In the genomic region with DNA sequence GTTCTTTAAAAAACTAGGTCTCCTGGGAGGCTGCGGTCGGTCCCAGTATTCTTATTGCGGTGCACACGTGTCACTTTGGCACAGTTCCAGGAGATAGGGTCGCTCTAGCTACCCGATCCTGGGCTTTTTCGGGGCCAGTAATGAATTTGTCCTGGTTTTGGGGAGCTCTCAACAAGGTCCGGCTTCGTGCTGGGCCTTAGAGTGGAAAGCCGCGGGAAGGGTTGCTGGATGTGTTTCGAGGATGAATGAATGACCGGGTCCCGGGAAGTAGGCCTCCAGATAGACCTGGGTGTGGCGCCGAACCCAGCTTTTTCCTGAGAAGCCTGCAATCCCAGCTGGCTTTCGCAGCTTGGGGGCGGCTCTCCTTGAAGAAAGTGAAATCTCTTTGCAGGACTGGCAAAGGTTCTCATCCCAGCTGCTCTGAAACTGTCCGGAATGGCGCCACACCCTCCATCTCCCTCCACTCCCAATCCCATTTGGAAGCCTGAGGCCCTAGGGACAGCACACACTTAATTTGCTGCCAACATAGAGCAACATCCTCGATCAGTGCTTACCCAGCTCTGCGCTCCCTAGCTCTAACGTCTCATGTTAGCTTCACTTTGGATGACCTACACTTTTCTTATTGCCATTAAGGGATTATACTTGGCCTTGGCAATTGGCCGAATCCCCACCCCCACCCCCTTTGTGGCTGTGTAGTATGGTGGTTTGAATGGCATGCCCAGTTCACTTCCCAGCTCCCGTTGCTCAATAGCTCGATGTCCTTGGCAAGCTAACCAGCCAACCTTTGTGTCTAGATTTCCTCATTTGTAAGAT, we compare ENCODE assay signal across 8 mouse cellular contexts. TPM values are rescaled to one million over a fixed set of nuclear protein-coding genes. Genes with fewer than 3 reads are reported as not detected.
DNase-seq lines count a peak whose midpoint lies in the region; ATAC-seq and TF ChIP-seq lines count a peak whose summit lies in the region.

No protein-coding gene starts in this region.

- H3K4me2 ChIP-seq in hindbrain, embryonic 13.5 days = peak overlapping the region; percentile 97
- H3K4me2 ChIP-seq in midbrain, embryonic 16.5 days (ENCODE audit: low read length) = peak overlapping the region; percentile 65

- H3K4me3 ChIP-seq in cerebellum, adult 2 months (replicated peaks; ENCODE audit: insufficient read depth, low read depth, low read length) = peak overlapping the region; percentile 90
- peak overlapping the region; percentile 97 for H3K4me3 ChIP-seq in hindbrain, embryonic 13.5 days
- H3K4me3 ChIP-seq in liver, adult 2 months (ENCODE audit: insufficient read depth, low read depth, low read length) = peak overlapping the region; percentile 79
- H3K4me3 ChIP-seq in midbrain, embryonic 16.5 days (ENCODE audit: low read depth, low read length) = peak overlapping the region; percentile 100

- TF ChIP-seq POLR2A in cerebellum, adult 2 months (IDR thresholded peaks at IDR 0.05; ENCODE audit: borderline replicate concordance, insufficient read depth, low read length) = no peak
- no peak for TF ChIP-seq POLR2A in liver, adult 2 months (IDR thresholded peaks at IDR 0.05; ENCODE audit: extremely low read depth, insufficient read depth, low read length)

- no peak overlapping the region for H3K27ac ChIP-seq in cerebellum, adult 2 months (ENCODE audit: insufficient read depth, low read length)
- peak overlapping the region; percentile 73 for H3K27ac ChIP-seq in hindbrain, embryonic 13.5 days
- peak overlapping the region; percentile 62 for H3K27ac ChIP-seq in liver, adult 2 months (replicated peaks; ENCODE audit: insufficient read depth, low read depth, low read length)
- H3K27ac ChIP-seq in midbrain, embryonic 16.5 days (ENCODE audit: low read length) = peak overlapping the region; percentile 69; the same call in 1 of the 2 replicates

- no peaks in the 10 kb centered on the region for H3K27me3 ChIP-seq in cerebellum, adult 2 months (ENCODE audit: control insufficient read depth, insufficient read depth, low read length)
- no peaks in the 10 kb centered on the region for H3K27me3 ChIP-seq in hindbrain, embryonic 13.5 days
- no peaks in the 10 kb centered on the region for H3K27me3 ChIP-seq in liver, adult 2 months (ENCODE audit: control insufficient read depth, insufficient read depth, low read length)
- H3K27me3 ChIP-seq in midbrain, embryonic 16.5 days (ENCODE audit: control insufficient read depth, insufficient read depth, low read depth, low read length) = no peaks in the 10 kb centered on the region

- TF ChIP-seq CTCF in cerebellum, adult 2 months (IDR thresholded peaks at IDR 0.05; ENCODE audit: borderline replicate concordance, insufficient read depth, low read depth, low read length) = no peak
- no peak for TF ChIP-seq CTCF in liver, adult 2 months (IDR thresholded peaks at IDR 0.05; ENCODE audit: low read depth, low read length)

- peaks cover 9% of the 10 kb centered on the region for H3K4me1 ChIP-seq in cerebellum, adult 2 months (ENCODE audit: control insufficient read depth, insufficient read depth, low read length)
- H3K4me1 ChIP-seq in hindbrain, embryonic 13.5 days (replicated peaks) = peaks cover 17% of the 10 kb centered on the region
- H3K4me1 ChIP-seq in liver, adult 2 months (ENCODE audit: control insufficient read depth, insufficient read depth, low read length) = peaks cover 6% of the 10 kb centered on the region; the same call in 1 of the 2 replicates
- peaks cover 6% of the 10 kb centered on the region for H3K4me1 ChIP-seq in midbrain, embryonic 16.5 days (ENCODE audit: control insufficient read depth, insufficient read depth, low read length)

- WGBS in cerebellum, adult 2 months = 4% methylated on average over 26 of the region's 26 CpGs
- WGBS in hindbrain, embryonic 13.5 days = 11% methylated on average over 26 of the region's 26 CpGs
- WGBS in liver, adult 2 months = 2% methylated on average over 26 of the region's 26 CpGs
- WGBS in midbrain, embryonic 16.5 days = 12% methylated on average over 26 of the region's 26 CpGs

- no peak for ATAC-seq in hindbrain, embryonic 13.5 days (ENCODE audit: low FRiP score)
- ATAC-seq in midbrain, embryonic 16.5 days = no peak

- no peaks in the 10 kb centered on the region for H3K9me3 ChIP-seq in hindbrain, embryonic 13.5 days
- no peaks in the 10 kb centered on the region for H3K9me3 ChIP-seq in midbrain, embryonic 16.5 days (replicated peaks; ENCODE audit: control insufficient read depth, low read length, poor library complexity, severe bottlenecking)

- peak; percentile 4 to 13 for DNase-seq in left cerebral cortex, adult 18-20 months (ENCODE audit: low spot score in 2 of 2)
- no peak for DNase-seq in left cerebral cortex, adult 9 months (ENCODE audit: low spot score in 2 of 2)
- peak; percentile 25 to 42 for DNase-seq in cerebellum, adult 2 months
- peak; percentile 10 for DNase-seq in forelimb bud, embryonic 11.5 days (ENCODE audit: low read depth, low spot score)
- DNase-seq in liver, adult 2 months (ENCODE audit: extremely low read depth, low read depth, low spot score) = peak; percentile 92
- DNase-seq in testis, postnatal 14 days (ENCODE audit: low spot score) = peak; percentile 38

- H3K9ac ChIP-seq in hindbrain, embryonic 13.5 days = peak overlapping the region; percentile 93
- H3K9ac ChIP-seq in liver, adult 2 months (ENCODE audit: low read depth, low read length) = peak overlapping the region; percentile 92
- H3K9ac ChIP-seq in midbrain, embryonic 16.5 days (ENCODE audit: low read depth, low read length) = peak overlapping the region; percentile 89

- peaks cover 36% of the 10 kb centered on the region for H3K36me3 ChIP-seq in hindbrain, embryonic 13.5 days
- peaks cover 11% of the 10 kb centered on the region for H3K36me3 ChIP-seq in liver, adult 2 months (ENCODE audit: control insufficient read depth, insufficient read depth, low read length)
- peaks cover 22% of the 10 kb centered on the region for H3K36me3 ChIP-seq in midbrain, embryonic 16.5 days (ENCODE audit: control insufficient read depth, insufficient read depth, low read length)

- H3K79me2 ChIP-seq in liver, adult 2 months (ENCODE audit: control insufficient read depth, insufficient read depth, low read length) = peaks cover 9% of the 10 kb centered on the region; the same call in 1 of the 2 replicates

RNA-seq across cellular contexts. Expression of a gene that starts 0.8 kb away (rescaled TPM):
- 10 to 100 TPM; 96.2 to 98.0 TPM for total RNA-seq in left cerebral cortex, adult 18-20 months (2021)
- polyA plus RNA-seq in cerebellum, adult 2 months (2012; rRNA removed) = 71.9 and 72.1 TPM in 2 replicates
- 155 and 163 TPM in 2 replicates for polyA plus RNA-seq in hindbrain, embryonic 13.5 days (2015; fragmentation: Nextera tagmentation; extraction: Ambion mirVana)
- 40.6 and 46.3 TPM in 2 replicates for total RNA-seq in liver, adult 2 months (2014; rRNA removed)
- polyA plus RNA-seq in liver, adult 2 months (2012; rRNA removed) = 41.2 and 43.8 TPM in 2 replicates
- 151 and 158 TPM in 2 replicates for polyA plus RNA-seq in midbrain, embryonic 16.5 days (2015; fragmentation: Nextera tagmentation; extraction: Ambion mirVana)

RNA-seq across cellular contexts. Expression of a gene that starts 23.2 kb away (rescaled TPM):
- 10 to 100 TPM; 70.9 to 73.3 TPM for total RNA-seq in left cerebral cortex, adult 18-20 months (2021)
- polyA plus RNA-seq in cerebellum, adult 2 months (2012; rRNA removed) = 129 and 136 TPM in 2 replicates
- 144 and 152 TPM in 2 replicates for polyA plus RNA-seq in hindbrain, embryonic 13.5 days (2015; fragmentation: Nextera tagmentation; extraction: Ambion mirVana)
- 87.4 and 112 TPM in 2 replicates for total RNA-seq in liver, adult 2 months (2014; rRNA removed)
- polyA plus RNA-seq in liver, adult 2 months (2012; rRNA removed) = 68.7 and 74.6 TPM in 2 replicates
- 126 and 134 TPM in 2 replicates for polyA plus RNA-seq in midbrain, embryonic 16.5 days (2015; fragmentation: Nextera tagmentation; extraction: Ambion mirVana)

RNA-seq across cellular contexts. Expression of a gene that starts 23.4 kb away (rescaled TPM):
- not detected for total RNA-seq in left cerebral cortex, adult 18-20 months (2021)
- 0.21 and 0.30 TPM in 2 replicates for polyA plus RNA-seq in cerebellum, adult 2 months (2012; rRNA removed)
- 6.2 and 6.4 TPM in 2 replicates for polyA plus RNA-seq in hindbrain, embryonic 13.5 days (2015; fragmentation: Nextera tagmentation; extraction: Ambion mirVana)
- 0.09 and 0.27 TPM in 2 replicates for total RNA-seq in liver, adult 2 months (2014; rRNA removed)
- 0.12 TPM in 1 of 2 replicates, not detected in the other for polyA plus RNA-seq in liver, adult 2 months (2012; rRNA removed)
- 2.2 and 2.9 TPM in 2 replicates for polyA plus RNA-seq in midbrain, embryonic 16.5 days (2015; fragmentation: Nextera tagmentation; extraction: Ambion mirVana)

RNA-seq across cellular contexts. Expression of a gene that starts 28.7 kb away (rescaled TPM):
- 10 to 100 TPM; 14.1 to 14.9 TPM for total RNA-seq in left cerebral cortex, adult 18-20 months (2021)
- 13.1 and 15.2 TPM in 2 replicates for polyA plus RNA-seq in cerebellum, adult 2 months (2012; rRNA removed)
- 1.6 and 1.7 TPM in 2 replicates for polyA plus RNA-seq in hindbrain, embryonic 13.5 days (2015; fragmentation: Nextera tagmentation; extraction: Ambion mirVana)
- total RNA-seq in liver, adult 2 months (2014; rRNA removed) = 42.4 and 43.4 TPM in 2 replicates
- 81.9 and 97.8 TPM in 2 replicates for polyA plus RNA-seq in liver, adult 2 months (2012; rRNA removed)
- polyA plus RNA-seq in midbrain, embryonic 16.5 days (2015; fragmentation: Nextera tagmentation; extraction: Ambion mirVana) = 1.2 and 1.9 TPM in 2 replicates

RNA-seq across cellular contexts. Expression of a gene that starts 46.9 kb away (rescaled TPM):
- total RNA-seq in left cerebral cortex, adult 18-20 months (2021) = 10 to 100 TPM; 20.7 to 22.6 TPM
- polyA plus RNA-seq in cerebellum, adult 2 months (2012; rRNA removed) = 30.5 and 30.7 TPM in 2 replicates
- polyA plus RNA-seq in hindbrain, embryonic 13.5 days (2015; fragmentation: Nextera tagmentation; extraction: Ambion mirVana) = 12.2 TPM in 2 replicates
- total RNA-seq in liver, adult 2 months (2014; rRNA removed) = 11.4 and 12.6 TPM in 2 replicates
- polyA plus RNA-seq in liver, adult 2 months (2012; rRNA removed) = 18.9 and 19.7 TPM in 2 replicates
- 11.6 and 11.8 TPM in 2 replicates for polyA plus RNA-seq in midbrain, embryonic 16.5 days (2015; fragmentation: Nextera tagmentation; extraction: Ambion mirVana)

Comparison
In these comparisons a context has a peak if more than half of its experiments do, and no peak if none do; other contexts are left out.
1. DNase-seq: peak in left cerebral cortex, adult 18-20 months (2 of 2), cerebellum, adult 2 months (2 of 2), forelimb bud, embryonic 11.5 days (single experiment), liver, adult 2 months (single experiment) and testis, postnatal 14 days (single experiment); none in left cerebral cortex, adult 9 months (0 of 2).
2. Peak in every context shown above with its lines, with median percentiles within 50 percentile points of each other: H3K4me3 ChIP-seq and H3K9ac ChIP-seq.